In the genomic region with DNA sequence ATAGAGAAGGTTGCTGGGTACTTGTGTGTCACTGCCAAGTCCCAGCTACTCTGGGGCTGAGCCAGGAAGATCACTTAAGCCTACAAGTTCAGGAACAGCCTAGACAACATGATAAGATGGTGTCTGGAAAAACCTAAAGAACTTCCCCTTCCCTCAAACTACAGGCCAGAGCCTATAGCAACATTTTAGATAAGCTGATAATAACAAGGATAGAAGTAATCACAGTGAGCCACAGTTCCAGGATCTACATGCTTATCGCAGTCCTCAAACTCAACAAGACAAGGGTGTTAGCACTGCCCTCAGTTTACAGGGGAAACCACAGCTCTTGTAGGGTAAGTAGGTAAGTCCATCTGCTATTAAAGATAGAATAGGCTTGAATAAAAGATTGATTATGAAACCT, we compare ENCODE assay signal across 17 mouse cellular contexts.
"Had no signal": no experiment of that assay in that cellular context is flagged by ENCODE, and none has a peak within 500 bp of the region (broad histone marks: within the 10 kb centered on the region; RNA-seq: fewer than 3 reads in every experiment).

No protein-coding gene starts in this region.

- DNase-seq: kidney, adult 18-20 months; kidney, adult 9 months; kidney, postnatal 14 days; kidney, postnatal 4 days; lung, adult 2 months; retina, postnatal 1 day; thymus, adult 18-20 months; thymus, postnatal 36 days had no signal

- H3K36me3 ChIP-seq: limb, embryonic 13.5 days; midbrain, embryonic 12.5 days; midbrain, embryonic 15.5 days had no signal

- H3K27me3 ChIP-seq: limb, embryonic 13.5 days; midbrain, embryonic 12.5 days; midbrain, embryonic 15.5 days; neural tube, embryonic 13.5 days had no signal

- H3K4me2 ChIP-seq: limb, embryonic 13.5 days; midbrain, embryonic 12.5 days; midbrain, embryonic 15.5 days; neural tube, embryonic 13.5 days had no signal

- H3K9me3 ChIP-seq: limb, embryonic 10.5 days; limb, embryonic 13.5 days; megakaryocyte, embryonic 14.5 days; midbrain, embryonic 12.5 days; midbrain, embryonic 15.5 days; neural tube, embryonic 13.5 days had no signal

- H3K27ac ChIP-seq: limb, embryonic 10.5 days; limb, embryonic 13.5 days; macrophage; midbrain, embryonic 12.5 days; midbrain, embryonic 15.5 days; neural tube, embryonic 13.5 days had no signal

- H3K9ac ChIP-seq: limb, embryonic 13.5 days; midbrain, embryonic 12.5 days; midbrain, embryonic 15.5 days; neural tube, embryonic 13.5 days had no signal

- ATAC-seq: intestine, embryonic 16.5 days had no signal

- H3K4me1 ChIP-seq: limb, embryonic 10.5 days; limb, embryonic 13.5 days; megakaryocyte, embryonic 14.5 days; midbrain, embryonic 12.5 days; midbrain, embryonic 15.5 days; neural tube, embryonic 13.5 days had no signal

- H3K4me3 ChIP-seq: limb, embryonic 10.5 days; limb, embryonic 13.5 days; megakaryocyte, embryonic 14.5 days; midbrain, embryonic 12.5 days; midbrain, embryonic 15.5 days; myocyte; neural tube, embryonic 13.5 days had no signal
